Mouse (Mus musculus) kidney, postnatal 10 days (tissue): ENCODE measurements around the gene Hist3h2a.

Experiments
- DNase-seq: peaks from one replicate; pipeline ENCODE4 v3.0.0; 2021; ENCODE audit warnings: mixed read lengths

Gene Hist3h2a

DNA sequence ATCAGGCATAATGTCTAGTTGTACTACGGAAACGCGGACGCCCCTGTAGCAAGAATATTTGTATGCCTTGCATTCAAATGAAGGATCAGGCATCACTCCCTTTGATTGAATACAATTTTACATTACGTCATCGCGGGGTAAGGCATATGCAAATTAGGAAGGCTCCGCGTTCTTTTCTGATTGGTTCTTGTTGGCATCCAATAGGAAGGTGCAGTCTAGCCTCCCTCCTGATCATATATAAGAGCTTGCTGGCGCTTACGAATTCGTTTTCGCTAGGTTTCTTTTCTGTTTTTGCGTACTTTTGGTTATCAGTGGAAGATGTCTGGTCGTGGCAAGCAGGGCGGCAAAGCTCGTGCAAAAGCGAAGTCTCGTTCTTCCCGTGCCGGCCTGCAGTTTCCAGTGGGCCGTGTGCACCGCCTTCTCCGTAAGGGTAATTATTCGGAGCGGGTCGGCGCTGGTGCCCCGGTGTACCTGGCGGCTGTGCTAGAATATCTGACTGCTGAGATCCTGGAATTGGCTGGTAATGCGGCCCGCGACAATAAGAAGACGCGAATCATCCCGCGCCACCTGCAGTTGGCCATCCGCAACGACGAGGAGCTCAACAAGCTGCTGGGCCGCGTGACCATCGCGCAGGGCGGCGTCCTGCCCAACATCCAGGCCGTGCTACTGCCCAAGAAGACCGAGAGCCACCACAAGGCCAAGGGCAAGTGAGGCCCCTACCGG lies at the start of gene Hist3h2a, which contains the start of gene Trim17:
Gene Hist3h2a, plus strand, starts transcription at position 266 of the 723 bp plus-strand sequence.
Gene Trim17, plus strand, starts transcription at position 266 of the 723 bp plus-strand sequence.
- DNase-seq = peak; percentile 90

DNA sequence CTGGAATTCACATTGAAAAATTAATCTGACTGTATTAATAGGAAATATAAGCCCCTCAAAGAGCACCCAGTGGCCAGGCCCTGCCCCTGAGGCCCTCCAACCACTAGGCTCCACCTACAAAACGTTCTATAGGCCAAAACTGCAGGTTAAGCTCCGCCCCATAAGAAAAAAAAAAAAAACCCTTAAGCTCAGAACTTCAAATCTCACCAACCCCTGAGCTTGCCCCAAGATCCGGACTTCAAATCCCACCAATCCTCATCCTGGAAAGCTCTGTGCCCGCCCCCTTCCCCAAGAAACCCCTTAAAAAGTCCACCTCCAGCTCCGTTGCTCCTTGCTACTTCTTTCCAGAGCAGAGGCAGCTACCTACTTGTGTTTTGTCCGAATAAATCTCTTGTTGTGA lies 49.6 kb upstream of the Hist3h2a start:
- DNase-seq = peak; percentile 35

DNA sequence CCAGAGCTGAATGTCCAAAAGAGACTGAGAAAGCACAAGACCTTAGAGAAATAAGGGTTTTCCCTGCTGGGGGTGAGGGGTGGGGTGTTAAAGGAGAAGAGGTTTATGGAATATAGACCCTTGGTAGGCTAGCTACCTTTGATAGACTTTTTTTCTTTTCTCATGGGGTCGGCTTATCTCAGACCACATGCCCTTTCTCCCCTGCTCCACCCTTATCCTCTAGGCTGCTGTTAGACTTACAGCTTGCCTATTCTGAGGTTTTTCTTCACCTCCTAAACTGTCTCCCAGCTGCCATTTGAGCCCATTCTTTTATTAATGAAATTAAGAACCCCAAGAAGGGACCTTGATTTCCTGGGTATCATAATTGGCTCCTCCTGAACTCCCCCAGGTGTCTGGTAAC lies 40.7 kb upstream of the Hist3h2a start:
- no peak for DNase-seq

DNA sequence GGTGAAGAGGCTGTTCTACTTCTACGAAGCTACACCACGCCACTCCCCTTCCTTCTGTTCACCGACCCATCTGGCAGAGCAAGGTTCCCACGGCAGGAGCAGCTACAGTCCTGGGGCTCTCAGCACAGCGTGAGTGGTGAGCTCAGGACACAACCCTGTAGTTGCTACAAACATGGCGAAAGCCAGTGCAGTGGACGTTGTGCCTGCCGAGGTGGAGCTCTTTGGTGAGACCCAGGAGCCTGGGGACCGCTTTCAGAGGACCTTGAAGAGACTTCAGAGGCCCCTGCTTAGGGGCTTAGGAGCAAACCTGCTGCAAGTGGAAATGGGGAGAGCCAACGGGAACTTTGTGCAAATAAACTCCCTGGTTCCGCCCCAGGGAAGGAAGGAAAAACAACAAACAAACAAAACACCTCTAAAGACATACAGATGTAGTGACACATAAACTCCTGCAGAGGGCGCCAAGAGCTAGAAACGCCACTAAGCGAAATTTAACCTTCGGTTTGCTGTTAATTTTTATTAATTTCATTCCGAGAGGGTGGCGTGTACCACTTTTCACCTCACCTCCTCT lies 39.9 kb upstream of the Hist3h2a start:
- DNase-seq = peak; percentile 47

DNA sequence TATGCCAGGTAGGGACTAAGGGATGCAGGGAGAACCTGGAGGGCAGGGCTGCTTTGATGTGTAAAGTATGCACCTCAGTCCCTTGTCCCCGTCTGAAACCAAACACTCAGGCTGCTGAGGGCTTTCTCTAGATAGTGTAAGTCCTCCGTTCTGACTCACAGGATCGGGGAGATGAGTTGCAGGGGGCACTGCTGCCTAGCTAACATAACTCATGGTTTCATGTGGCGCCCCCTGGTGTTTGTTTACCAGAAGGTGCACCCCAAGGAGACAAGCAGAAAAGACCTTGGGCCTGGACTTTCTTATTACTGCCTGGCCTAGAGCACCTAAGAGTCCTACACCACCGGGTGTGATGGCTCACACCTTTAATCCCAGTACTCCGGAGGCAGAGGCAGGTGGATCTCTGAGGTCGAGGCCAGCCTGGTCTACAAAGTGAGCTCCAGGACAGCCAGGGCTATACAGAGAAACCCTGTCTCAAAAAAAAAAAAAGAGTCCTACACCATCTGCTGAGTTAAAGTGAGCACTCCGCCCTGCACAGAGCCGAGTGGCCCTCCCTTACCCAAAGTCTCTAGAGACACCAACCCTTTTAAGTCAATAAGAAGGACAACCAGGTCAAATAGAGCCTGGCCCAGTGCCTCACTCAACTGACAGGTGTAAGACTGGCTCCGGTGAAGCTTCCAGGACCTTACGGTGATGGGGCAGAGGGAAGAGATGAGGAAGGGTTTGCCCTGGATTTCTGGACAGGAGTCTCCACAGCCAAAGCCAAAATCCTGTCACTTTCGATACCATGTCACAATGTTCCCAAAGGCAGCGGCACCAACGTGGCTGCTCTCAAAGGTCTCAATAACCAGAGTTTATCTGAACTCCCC lies 37.4 kb upstream of the Hist3h2a start:
- peak; percentile 67 for DNase-seq

DNA sequence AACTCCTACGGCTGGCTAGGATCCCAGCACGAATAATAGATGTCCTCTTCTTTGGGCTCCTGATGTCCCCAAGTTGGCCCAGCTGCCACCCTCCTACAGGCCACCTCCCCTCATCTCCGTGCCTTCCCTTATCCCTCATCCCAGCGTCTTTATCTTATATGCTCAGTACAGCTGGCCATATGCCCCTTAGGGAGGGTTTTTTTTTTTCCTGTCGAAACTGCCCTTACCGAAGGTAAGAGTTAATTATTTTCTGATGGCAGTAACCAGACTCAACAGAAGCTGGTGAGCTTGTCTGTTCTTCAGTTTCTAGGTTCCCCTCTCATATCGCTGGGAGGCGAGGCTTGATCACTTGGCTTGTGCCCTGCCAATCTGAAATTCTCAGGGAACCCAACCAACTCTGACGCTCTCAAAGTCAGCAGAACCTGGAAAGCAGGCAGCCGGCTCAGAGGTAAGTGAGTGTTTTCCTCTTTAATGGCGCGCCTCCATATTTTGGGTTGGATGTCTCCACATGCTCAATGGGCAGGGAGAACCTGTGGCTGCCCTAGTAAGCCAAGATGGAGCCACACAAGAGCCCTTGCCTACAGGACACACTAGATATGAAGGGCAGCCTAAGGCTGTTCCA lies 36.6 kb upstream of the Hist3h2a start, which contains the start of gene Btnl10:
Gene Btnl10, plus strand, starts transcription at position 164 of the 622 bp plus-strand sequence.
- no peak for DNase-seq

DNA sequence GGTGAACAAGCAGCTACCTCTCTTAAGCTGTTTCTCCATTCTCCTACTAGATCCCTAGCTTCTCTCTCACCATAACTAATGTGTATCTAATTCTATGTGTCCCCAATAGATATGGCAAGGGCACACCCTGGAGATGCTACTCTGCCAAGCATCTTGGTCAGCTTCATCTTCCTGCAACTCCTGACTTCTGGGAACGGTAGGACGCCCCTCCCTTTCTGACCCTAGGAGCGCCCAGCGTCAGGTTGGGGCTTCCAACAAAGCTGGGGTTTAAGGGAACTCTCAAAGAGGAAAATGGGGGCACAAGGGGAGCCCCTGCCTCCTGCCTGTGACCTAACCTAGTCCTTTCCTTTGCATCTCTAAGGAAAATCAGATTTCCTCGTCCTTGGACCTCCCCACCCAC lies 35.7 kb upstream of the Hist3h2a start:
- no peak for DNase-seq

DNA sequence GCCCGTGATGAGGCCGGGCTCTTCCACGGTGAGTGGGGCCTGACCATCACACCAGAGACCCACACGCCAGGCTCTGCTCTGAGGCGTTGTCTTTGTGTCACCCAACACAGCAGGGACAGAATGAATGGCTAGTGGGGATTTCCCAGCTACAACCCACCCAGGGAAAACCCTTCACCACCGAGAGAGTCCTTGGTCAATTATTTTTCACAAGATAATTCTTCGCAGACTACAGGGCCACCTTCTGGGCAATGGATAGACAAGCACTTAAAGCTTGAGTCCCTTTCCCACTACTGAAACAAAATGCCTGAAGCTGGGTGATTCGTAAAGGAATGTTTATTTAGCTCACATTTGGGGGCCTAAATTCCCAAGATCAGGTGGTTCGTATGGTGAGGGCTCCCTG lies 32.1 kb upstream of the Hist3h2a start:
- no peak for DNase-seq

DNA sequence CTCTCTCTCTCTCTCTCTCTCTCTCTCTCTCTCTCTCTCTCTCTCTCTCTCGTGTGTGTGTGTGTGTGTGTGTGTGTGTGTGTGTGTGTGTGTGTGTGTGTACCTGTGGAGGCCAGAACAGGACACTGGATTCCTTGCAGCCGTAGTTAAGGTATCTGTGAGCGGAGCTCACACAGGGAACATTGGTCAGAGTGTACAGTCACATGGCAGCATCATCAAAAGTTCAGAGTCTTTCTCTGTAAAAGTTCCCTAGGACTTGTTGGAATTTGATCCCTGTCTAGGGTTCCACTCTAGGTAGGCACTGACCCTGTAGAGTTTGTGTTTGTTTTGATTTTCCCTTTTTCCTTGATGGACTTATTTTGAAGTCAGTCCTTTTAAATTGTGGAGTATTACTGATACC lies 27.8 kb upstream of the Hist3h2a start:
- peak; percentile 24 for DNase-seq

DNA sequence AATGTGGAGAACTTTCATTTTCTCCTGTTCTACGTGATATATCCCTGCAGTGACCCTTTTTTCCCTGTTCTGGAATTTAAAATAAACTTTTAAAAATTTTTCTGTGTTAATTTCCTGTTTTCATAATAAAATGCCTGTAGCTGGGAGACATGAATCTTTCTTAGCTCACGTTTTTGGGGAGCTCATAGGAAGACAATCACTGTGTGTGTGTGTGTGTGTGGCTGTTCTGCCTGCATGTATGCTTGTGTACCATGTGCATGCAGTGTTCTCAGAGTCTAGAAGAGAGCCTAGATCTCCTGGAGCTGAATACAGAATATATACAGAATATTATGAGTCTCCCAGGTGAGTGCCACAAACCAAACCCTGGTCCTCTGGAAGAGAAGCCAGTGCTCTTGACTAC lies 27.4 kb upstream of the Hist3h2a start:
- DNase-seq = no peak

DNA sequence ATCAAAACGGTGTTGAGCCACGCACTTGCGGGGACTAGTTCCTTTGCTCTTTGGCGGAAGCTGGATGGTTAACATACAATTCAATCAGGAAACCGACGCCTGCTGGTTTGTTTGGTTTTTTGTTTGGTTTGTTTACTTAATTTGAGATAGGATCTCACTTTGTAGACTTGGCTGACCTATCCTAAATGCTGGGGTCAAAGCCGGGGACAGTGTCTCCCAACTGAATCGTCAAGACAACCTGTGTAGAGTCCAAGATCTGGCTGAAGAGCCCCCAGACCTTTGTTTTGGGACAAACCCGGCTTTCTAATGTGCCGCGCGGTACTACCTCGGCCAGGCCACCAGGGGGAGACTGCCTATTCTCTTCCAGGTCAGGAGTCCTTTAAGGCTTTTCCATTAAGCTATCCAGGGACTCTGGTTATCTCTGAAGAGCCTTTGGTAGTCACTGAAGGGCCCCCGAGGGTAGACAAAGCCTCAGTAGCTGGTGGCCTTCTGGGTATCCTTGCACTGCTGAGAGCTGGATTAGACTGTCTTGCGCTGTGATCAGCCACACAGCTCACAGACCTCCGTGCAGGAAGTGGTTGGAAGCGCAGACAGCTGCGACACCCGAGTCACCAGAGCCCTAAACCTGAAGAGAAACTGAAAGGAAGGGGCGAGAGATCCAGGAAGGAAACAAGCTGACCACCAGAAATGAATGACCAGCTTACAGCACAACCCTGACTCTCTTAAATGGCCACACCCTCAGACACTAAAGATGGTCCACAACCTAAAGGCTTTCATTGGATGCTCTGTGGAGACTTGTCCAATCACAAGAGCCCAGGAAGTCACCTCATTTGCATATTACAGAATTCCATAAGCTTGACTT lies 26.5 kb upstream of the Hist3h2a start:
- DNase-seq = peak; percentile 70

DNA sequence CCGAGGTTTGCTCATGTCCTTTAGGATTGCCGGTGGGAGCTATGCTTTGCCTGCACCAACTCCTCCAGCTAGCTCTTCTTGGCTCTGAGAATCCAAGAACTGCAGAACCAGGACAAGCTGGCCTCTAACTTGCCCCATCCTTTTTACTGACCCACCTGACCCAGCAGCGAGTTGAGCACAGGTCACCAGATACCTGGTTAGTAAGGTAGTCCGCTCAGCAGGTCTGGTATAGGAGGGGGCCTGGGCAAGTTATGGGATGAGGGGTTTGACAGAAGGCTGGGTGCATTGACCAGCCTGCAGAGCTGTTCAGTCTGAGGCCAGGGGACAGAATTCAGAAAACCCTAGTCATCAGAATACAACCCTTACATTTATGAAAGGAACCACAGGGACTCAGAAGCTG lies 25.4 kb upstream of the Hist3h2a start:
- no peak for DNase-seq

DNA sequence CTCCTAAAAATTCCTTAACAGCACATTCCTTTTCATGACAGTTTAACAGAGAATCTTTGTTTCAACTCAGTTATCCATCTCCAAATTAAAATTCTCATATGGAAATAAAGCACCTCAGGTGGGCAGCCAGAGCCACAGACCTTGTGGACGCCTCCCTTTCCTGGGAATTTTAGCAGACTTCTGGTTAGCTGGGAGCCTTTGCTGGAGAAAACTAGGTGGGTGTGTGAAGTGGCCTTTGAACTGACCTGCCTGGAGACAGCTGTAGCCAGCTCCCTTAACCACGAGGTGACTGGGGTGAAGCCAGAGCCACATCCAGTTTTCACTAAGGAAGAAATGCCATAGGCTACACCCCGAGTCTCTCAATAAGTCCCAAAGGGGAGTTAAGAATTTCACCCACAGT lies 24.8 kb upstream of the Hist3h2a start:
- peak; percentile 36 for DNase-seq

DNA sequence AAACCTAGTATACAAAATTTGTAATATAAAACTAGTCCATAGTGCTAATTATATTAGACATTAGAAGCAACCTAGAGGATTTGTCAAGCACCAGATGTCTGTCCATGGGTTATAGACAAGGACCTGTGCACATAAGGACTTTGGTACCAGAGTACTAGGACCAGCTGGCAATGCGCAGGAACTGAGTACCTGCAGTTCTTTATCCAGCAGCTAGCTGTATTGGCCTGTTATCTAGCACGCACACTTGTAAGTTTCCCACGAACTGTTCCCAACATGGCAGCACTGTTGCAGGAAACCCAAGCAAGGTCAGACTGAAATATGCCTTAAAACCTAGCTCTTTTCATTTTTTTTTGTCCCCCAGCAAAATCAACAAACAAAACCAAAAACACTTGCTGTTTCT lies 24.2 kb upstream of the Hist3h2a start:
- no peak for DNase-seq

DNA sequence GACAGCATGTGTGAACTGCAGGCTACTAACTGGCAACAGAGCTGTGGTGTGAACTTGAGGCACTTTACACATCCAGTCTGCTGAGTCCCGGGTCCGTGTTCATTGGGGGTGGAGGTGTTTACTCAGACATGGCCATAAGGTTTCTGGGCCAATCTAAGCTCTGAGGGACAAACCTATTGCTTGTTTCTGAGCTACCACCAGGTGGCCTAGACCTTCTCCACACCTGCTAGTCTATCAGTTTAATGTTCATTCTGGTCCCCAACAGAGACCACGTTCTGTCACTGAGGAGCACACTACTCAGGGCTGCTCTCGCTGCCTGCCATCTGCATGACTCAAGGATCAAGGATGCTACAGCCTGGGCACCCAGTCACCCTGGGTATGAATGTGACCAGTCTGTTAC lies 22.9 kb upstream of the Hist3h2a start:
- DNase-seq = no peak

DNA sequence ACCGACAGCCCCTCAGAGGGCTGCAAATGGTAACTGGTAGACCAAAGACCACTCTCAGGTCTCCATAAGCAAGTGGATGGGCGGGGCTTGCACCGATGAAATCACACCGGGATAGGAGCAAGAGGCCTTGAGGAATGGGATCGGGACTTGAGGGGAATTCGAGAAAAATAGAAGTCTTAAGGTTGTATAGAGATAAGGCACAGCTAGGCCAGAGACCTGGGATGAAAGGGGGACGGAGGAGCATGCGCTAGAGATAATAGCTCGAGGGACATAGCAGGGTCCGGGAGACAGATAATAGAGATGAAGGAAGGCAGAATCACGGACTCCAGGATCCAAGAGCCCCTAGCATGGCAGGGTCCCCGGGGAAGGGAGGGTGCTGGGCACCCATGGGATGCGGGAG lies 16.6 kb upstream of the Hist3h2a start:
- DNase-seq = peak; percentile 34

DNA sequence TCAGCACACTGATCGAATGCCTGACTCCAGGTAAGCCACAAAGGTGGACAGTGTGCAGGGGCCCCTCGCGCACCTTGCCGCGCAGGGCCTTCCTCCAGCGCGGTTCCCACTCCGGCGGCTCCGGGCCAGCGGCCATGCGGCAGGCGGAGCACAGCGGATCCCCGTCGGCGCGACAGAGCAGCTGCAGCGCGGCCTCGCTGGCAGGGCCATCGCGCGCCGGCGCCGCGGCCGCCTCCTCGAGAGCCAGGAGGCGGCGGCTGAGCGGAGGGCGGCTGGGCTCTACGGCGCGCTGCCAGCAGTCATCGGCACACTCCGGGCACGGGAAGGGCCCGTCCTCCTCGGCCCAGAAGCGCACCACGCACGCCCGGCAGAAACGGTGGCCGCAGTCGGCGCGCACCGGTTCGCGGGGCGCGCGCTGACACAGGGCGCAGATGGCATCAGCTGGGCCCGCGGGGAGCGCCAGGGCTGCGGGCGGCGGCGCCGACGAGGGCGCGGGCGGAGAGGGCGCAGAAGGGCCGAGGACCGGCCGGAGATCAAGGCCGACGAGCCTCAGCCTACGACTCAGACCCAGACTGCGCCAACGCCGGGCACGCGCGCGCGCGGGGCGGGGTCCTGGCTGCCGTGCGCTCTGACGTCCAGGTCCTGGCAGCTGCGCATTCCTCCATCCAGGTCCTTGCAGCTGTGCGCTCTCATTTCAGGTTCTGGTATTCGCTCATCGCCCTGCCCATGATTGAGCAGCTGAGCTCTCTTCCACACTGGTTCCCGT lies 16.0 kb upstream of the Hist3h2a start, which contains the start of gene Rnf187:
Gene Rnf187, minus strand, starts transcription at position 595 of the 766 bp plus-strand sequence.
- peak; percentile 95 for DNase-seq

DNA sequence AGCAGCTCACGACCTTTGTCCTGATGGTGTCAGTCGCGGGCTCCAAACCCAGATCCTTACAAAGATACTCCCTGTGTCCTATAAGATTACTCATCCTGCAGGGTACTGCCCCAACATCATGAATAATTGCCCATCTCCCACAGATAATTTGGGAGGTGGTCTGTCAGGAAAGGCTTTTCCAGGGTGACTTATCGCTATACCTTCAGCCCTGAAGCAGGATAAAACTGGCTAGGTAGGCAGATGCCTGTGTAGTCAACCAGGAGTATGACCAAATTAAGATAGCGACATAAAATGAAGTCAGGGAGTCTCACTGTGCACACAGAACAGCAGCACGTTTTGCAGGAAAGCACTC lies 15.4 kb upstream of the Hist3h2a start:
- DNase-seq = no peak

DNA sequence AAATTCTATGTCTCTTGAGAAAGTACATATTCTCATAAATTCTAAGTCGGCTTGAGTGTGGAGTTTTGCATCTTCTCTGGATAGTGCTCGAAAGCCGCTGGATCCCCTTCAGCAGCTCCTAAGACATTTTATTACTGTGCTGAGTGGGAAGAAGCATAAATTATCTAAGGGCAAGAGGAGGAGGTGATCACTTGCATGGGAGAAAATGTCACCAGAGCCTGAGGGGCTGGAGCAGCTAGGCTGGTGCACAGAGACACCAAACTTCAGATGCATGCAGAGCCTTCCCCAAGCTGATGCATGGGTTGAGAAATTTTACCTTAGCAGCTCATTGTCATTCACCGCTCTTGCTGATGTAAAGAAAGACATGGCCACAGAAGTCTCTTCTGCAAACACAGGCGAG lies 10.3 kb upstream of the Hist3h2a start:
- DNase-seq = no peak

DNA sequence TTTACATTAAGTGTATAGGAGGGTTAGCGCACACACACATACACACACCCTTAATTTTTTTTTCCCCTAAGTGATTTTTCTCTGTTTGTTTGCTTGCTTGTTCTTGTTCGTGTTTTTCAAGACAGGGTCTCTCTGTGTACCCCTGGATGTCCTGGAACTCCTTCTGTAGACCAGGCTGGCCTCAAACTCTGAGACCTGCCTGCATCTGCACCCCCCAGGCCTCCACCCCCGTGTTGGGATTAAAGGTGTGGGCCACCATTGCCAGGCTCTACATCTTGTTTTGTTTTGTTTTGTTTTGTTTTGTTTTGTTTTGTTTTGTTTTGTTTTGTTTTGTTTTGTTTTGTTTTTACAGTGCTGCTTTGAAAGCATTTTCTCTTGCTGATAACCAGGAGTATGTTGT lies 7.2 kb upstream of the Hist3h2a start:
- DNase-seq = no peak

DNA sequence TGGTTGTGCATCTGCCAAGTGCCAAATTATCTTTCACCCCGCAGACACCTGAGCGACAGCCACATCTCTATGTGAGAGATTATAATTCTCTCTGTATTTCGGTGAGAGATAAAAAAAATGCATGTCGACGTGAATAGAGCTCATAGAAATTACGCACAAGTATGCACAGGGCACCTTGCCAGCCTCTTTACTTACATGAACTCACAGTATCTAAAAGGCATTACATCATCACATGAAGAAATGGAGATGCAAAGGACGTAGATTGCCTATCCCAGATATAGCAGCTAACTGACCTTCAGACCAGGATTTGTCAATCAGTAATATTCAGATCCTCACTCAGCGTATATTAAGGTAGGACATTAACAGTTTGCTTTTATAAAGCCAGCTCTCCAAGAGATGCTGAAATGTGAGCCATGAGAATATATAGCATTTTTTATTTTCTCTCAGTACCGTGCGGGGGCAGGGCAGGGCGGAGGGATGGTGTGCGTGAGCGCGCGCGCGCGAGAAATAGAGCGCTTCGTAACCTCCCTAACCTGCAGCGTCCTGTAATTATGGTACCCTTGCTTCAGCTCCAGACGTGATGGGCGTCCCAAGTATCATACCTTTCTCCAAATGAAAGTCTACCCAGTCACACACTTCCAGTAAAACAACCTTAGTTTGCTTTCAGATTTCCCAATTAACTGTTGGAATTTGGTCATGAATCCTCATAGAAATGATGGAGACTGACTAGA lies 6.5 kb upstream of the Hist3h2a start:
- DNase-seq = no peak
